Mouse (Mus musculus) G1E (cell line): ENCODE data around the gene Kpnb1. TPM values are rescaled to one million over a fixed set of nuclear protein-coding genes. Genes with fewer than 3 reads are reported as not detected.

Source experiments
- ATAC-seq: 2 replicates; pipeline ENCODE4 v1.8.0; 2016; ENCODE audit warnings: mild to moderate bottlenecking; ENCODE audit not compliant: insufficient number of reproducible peaks, poor library complexity, low FRiP score, severe bottlenecking; ENCODE audit errors: extremely low read depth
- DNase-seq: peaks from one replicate; pipeline ENCODE4 v3.0.0; 2012; ENCODE audit warnings: low spot score
- H3K27me3 ChIP-seq: 2 replicates; pipeline ENCODE4 v1.6.1; 2012; ENCODE audit warnings: mild to moderate bottlenecking, low read length, inconsistent platforms; ENCODE audit not compliant: insufficient read depth
- H3K36me3 ChIP-seq: replicated peaks from 2 replicates; pipeline ENCODE3; 2012; ENCODE audit warnings: mild to moderate bottlenecking, inconsistent platforms
- H3K4me1 ChIP-seq: 2 replicates; pipeline ENCODE4 v1.6.1; 2012; ENCODE audit warnings: low read depth, low read length, inconsistent platforms, mixed read lengths; ENCODE audit not compliant: insufficient read depth
- H3K4me3 ChIP-seq: 2 replicates; pipeline ENCODE4 v1.5.1; 2012; ENCODE audit warnings: low read depth, mild to moderate bottlenecking, inconsistent platforms, low read length, moderate library complexity, mixed read lengths
- H3K9me3 ChIP-seq: replicated peaks from 2 replicates; pipeline ENCODE4 v1.6.1; 2012; ENCODE audit warnings: inconsistent platforms
- CTCF ChIP-seq: IDR thresholded peaks from 2 replicates; pipeline ENCODE4 v1.5.1; 2012; ENCODE audit warnings: low read depth, low read length, inconsistent platforms, mixed read lengths
- GATA1 ChIP-seq: IDR thresholded peaks from 2 replicates; pipeline ENCODE4 v1.6.1; 2012; ENCODE audit warnings: borderline replicate concordance, low read length, inconsistent platforms, mixed read lengths
- GATA2 ChIP-seq: IDR thresholded peaks from 2 replicates; pipeline ENCODE4 v1.6.1; 2012; ENCODE audit warnings: low read depth, low read length, inconsistent platforms, borderline replicate concordance
- POLR2AphosphoS5 ChIP-seq: IDR thresholded peaks from 2 replicates; pipeline ENCODE4 v1.6.1; 2012; ENCODE audit warnings: low read depth, low read length, inconsistent platforms; ENCODE audit not compliant: insufficient replicate concordance
- TAL1 ChIP-seq: conservative IDR thresholded peaks from 2 replicates; pipeline ENCODE4 v1.6.1; 2012; ENCODE audit warnings: low read depth, low read length, inconsistent platforms, mixed read lengths
- polyA plus RNA-seq: library from polyadenylated mRNA; stranded (reverse); fragments of >175 nt; gene quantifications from 2 replicates; pipeline ENCODE4 v1.2.3, GENCODE M21; 2012
- total RNA-seq, 2 experiments: library from RNA; stranded (forward) in 1 of 2; stranded (reverse) in 1 of 2; fragments of 200-1000 nt in 1 of 2; fragments of >200 nt in 1 of 2; fragmentation: Nextera tagmentation in 1 of 2; gene quantifications; 2 replicates each; pipeline ENCODE4 v1.2.3; 2014 to 2017

Kpnb1 gene
- total and polyA plus RNA-seq, 3 experiments: 50.5 to 328 (median 286) TPM

GRCm38 (mm10) chr11:97189231-97189630 is 1.6 kb upstream of the Kpnb1 start:
- DNase-seq (no peak), ATAC-seq (no peak)
- H3K4me3 ChIP-seq: peak overlapping the region; percentile 82; the same call in 1 of the 2 replicates
- peaks cover 51% of the 10 kb centered on the region for H3K4me1 ChIP-seq
- H3K27me3 ChIP-seq: no peaks in the 10 kb centered on the region
- H3K36me3 ChIP-seq: peaks cover 55% of the 10 kb centered on the region
- H3K9me3 ChIP-seq: no peaks in the 10 kb centered on the region
- TF ChIP-seq POLR2AphosphoS5 (no peak), CTCF (no peak), GATA1 (no peak), GATA2 (no peak), TAL1 (no peak)

- peak overlapping the region; percentile 82 for H3K4me3 ChIP-seq
- H3K4me1 ChIP-seq: peaks cover 57% of the 10 kb centered on the region
- no peak for DNase-seq
- no peaks in the 10 kb centered on the region for H3K9me3 ChIP-seq
- no peak for ATAC-seq
- H3K27me3 ChIP-seq: no peaks in the 10 kb centered on the region
- TF ChIP-seq GATA2 (no peak), POLR2AphosphoS5 (0 out of 2 replicates have a peak, but pooled peaks have one; percentile 49), TAL1 (no peak), GATA1 (no peak)
- peaks cover 56% of the 10 kb centered on the region for H3K36me3 ChIP-seq
Measured at GRCm38 (mm10) chr11:97188643-97188955, 918 bp upstream of the Kpnb1 start.

GRCm38 (mm10) chr11:97186947-97187763 is 526 bp downstream of the Kpnb1 start:
- DNase-seq: peak; percentile 98
- H3K4me1 ChIP-seq: peaks cover 68% of the 10 kb centered on the region
- H3K4me3 ChIP-seq: peak overlapping the region; percentile 82
- TF ChIP-seq GATA1: no peak
- no peak for TF ChIP-seq POLR2AphosphoS5
- ATAC-seq: peak; percentile 66
- peaks cover 64% of the 10 kb centered on the region for H3K36me3 ChIP-seq
- no peaks in the 10 kb centered on the region for H3K27me3 ChIP-seq
- H3K9me3 ChIP-seq: no peaks in the 10 kb centered on the region

GRCm38 (mm10) chr11:97185704-97186614 is 1.7 kb downstream of the Kpnb1 start:
- Histone ChIP-seq H3K27me3 (no peaks in the 10 kb centered on the region), H3K4me3 (peak overlapping the region; percentile 82), H3K4me1 (peaks cover 71% of the 10 kb centered on the region), H3K9me3 (no peaks in the 10 kb centered on the region), H3K36me3 (peaks cover 64% of the 10 kb centered on the region)
- DNase-seq: peak; percentile 11
- ATAC-seq: no peak
- no peak for TF ChIP-seq TAL1
- TF ChIP-seq POLR2AphosphoS5: no peak
- TF ChIP-seq GATA2: no peak
- no peak for TF ChIP-seq CTCF
- TF ChIP-seq GATA1: no peak

GRCm38 (mm10) chr11:97184875-97185274 is 2.8 kb downstream of the Kpnb1 start:
- H3K27me3 ChIP-seq: no peaks in the 10 kb centered on the region
- H3K36me3 ChIP-seq: peaks cover 66% of the 10 kb centered on the region
- DNase-seq (no peak), ATAC-seq (no peak)
- no peak for TF ChIP-seq POLR2AphosphoS5
- TF ChIP-seq GATA2: no peak
- no peak for TF ChIP-seq CTCF
- TF ChIP-seq TAL1: no peak
- no peak for TF ChIP-seq GATA1
- H3K9me3 ChIP-seq: no peaks in the 10 kb centered on the region
- H3K4me3 ChIP-seq: peak overlapping the region; percentile 33; the same call in 1 of the 2 replicates
- peaks cover 73% of the 10 kb centered on the region for H3K4me1 ChIP-seq

- no peak for DNase-seq
- TF ChIP-seq POLR2AphosphoS5 (no peak), TAL1 (no peak), GATA1 (no peak), CTCF (no peak), GATA2 (no peak)
- H3K4me1 ChIP-seq: peaks cover 80% of the 10 kb centered on the region
- no peaks in the 10 kb centered on the region for H3K27me3 ChIP-seq
- ATAC-seq: no peak
- H3K9me3 ChIP-seq: no peaks in the 10 kb centered on the region
- no peak overlapping the region for H3K4me3 ChIP-seq
- peaks cover 86% of the 10 kb centered on the region for H3K36me3 ChIP-seq
Measured at GRCm38 (mm10) chr11:97182446-97182845, 5.2 kb downstream of the Kpnb1 start.
